Mouse (Mus musculus): Measurements from ENCODE around the gene Hipk4. TPM values are rescaled to one million over a fixed set of nuclear protein-coding genes. Genes with fewer than 3 reads are reported as not detected.

Gene Hipk4
- polyA plus RNA-seq, 1 experiment from 2014 or later, result 0.38 TPM

DNA sequence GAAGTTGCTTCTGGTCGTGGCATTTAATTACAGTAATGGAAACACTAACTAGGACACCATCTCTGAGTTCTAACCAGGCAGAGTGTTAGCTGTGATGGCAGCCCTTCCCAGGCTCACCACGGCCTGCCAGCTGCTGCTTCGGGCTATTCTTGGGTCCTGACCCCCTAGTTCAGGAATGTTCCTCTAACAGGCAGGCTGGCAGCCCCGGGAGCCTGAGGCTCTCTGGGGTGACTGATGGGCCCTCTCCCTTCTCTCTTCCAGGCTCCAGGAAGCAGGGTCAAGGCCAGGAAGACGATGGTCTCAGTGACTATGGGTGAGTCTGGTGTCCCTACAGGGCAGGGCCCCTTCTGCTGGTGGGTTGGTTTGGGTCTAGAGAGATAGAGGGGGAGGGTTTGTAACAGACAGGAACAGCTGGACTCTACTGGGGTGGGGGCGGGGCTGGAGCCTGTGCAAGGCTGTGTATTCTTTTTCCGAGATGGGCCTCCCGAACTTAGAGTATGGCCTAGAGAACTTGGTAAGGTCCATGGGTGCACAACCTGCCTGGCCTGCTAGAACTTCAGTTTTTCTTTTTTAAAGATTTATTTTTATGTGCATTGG, 37.3 kb downstream of the Hipk4 start:
- peaks cover 31% of the 10 kb centered on the region for H3K36me3 ChIP-seq (ENCODE audit: control insufficient read depth, insufficient read depth)
- H3K27ac ChIP-seq (ENCODE audit: low read length), result peak overlapping the region; percentile 79
- H3K9ac ChIP-seq (ENCODE audit: low read length), result peak overlapping the region; percentile 16

DNA sequence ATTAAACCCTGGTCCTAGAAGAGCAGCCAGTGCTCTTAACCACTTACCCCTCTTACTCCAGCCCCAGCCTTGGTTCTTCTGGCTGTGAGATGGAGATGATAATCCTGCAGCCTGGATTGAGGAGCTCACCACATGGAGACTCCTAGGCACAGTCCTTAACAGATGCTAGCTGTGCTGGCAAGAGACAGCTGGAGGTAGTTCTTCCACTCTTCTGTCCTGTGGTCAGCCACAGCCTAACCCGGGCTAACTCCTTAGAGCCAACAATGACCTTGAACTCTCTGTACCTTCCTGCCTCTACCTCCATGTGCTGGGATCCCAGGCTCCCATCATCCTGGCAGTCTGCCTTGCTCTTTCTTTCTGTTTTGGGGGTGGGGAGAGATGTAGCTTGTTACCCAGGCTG, 37.9 kb downstream of the Hipk4 start:
- peak; percentile 18; the same call in 1 of the 2 replicates for ATAC-seq (replicated peaks; ENCODE audit: extremely low read depth, insufficient read depth, low FRiP score)
- peak overlapping the region; percentile 16 for H3K9ac ChIP-seq (ENCODE audit: low read length)
- H3K4me2 ChIP-seq (ENCODE audit: low read depth, low read length), result peak overlapping the region; percentile 40
- 79% methylated on average over 1 of the region's 1 CpGs for WGBS
- H3K9me3 ChIP-seq (replicated peaks; ENCODE audit: control insufficient read depth, low read length), result no peaks in the 10 kb centered on the region
- H3K27ac ChIP-seq (ENCODE audit: low read length), result peak overlapping the region; percentile 79
- H3K27me3 ChIP-seq (ENCODE audit: control insufficient read depth, insufficient read depth, low read length), result no peaks in the 10 kb centered on the region
- H3K36me3 ChIP-seq (ENCODE audit: control insufficient read depth, insufficient read depth), result peaks cover 34% of the 10 kb centered on the region
- H3K4me3 ChIP-seq (ENCODE audit: low read length), result peak overlapping the region; percentile 34
- H3K4me1 ChIP-seq (ENCODE audit: control insufficient read depth, insufficient read depth, low read length), result peaks cover 9% of the 10 kb centered on the region

More for the DNA sequence above, 37.3 kb downstream of the Hipk4 start:
- Histone ChIP-seq H3K4me3 (ENCODE audit: low read length) (peak overlapping the region; percentile 34), H3K27me3 (ENCODE audit: control insufficient read depth, insufficient read depth, low read length) (no peaks in the 10 kb centered on the region), H3K9me3 (replicated peaks; ENCODE audit: control insufficient read depth, low read length) (no peaks in the 10 kb centered on the region), H3K4me2 (ENCODE audit: low read depth, low read length) (peak overlapping the region; percentile 40), H3K4me1 (ENCODE audit: control insufficient read depth, insufficient read depth, low read length) (peaks cover 9% of the 10 kb centered on the region)
- peak; percentile 93 for ATAC-seq (replicated peaks; ENCODE audit: extremely low read depth, insufficient read depth, low FRiP score)
- WGBS, result 41% methylated on average over 8 of the region's 8 CpGs

DNA sequence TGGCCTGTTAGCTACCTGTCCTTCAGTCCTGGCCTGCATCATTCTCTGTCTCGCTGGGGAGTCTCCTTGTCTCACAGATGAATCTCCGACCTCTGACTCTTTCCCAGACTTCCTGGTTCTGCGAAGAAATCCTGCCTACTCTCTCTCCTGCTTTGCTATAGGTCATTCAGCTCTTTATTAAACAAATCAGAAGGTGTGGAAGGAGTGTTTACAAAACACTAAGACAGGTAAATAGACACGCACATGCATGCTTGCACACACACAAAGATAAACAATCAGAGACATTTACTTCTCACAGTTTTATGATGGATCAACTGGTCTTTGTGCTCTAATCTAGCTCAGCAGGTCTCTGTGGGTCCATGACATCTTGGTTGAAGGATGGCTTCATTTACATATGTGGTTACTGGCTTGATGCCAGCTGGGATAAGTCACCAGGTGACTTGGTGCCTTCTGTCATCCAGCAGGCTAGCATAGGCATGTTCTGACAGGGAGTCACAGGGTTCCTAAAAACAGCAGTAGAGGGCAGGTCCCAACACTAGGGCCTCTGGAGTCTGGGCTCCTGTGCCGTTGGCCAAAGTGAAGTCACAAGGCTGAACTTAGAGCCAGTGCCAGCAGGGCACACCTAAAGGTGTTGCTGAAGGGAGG, 46.6 kb downstream of the Hipk4 start:
- no peaks in the 10 kb centered on the region for H3K4me1 ChIP-seq (ENCODE audit: control insufficient read depth, insufficient read depth, low read length)
- no peak for ATAC-seq (replicated peaks; ENCODE audit: extremely low read depth, insufficient read depth, low FRiP score)
- no peaks in the 10 kb centered on the region for H3K27me3 ChIP-seq (ENCODE audit: control insufficient read depth, insufficient read depth, low read length)
- H3K27ac ChIP-seq (ENCODE audit: low read length), result no peak overlapping the region
- H3K4me3 ChIP-seq (ENCODE audit: low read length), result no peak overlapping the region
- H3K36me3 ChIP-seq (ENCODE audit: control insufficient read depth, insufficient read depth), result peaks cover 47% of the 10 kb centered on the region
- no peak overlapping the region for H3K4me2 ChIP-seq (ENCODE audit: low read depth, low read length)
- H3K9ac ChIP-seq (ENCODE audit: low read length), result no peak overlapping the region
- H3K9me3 ChIP-seq (replicated peaks; ENCODE audit: control insufficient read depth, low read length), result no peaks in the 10 kb centered on the region
- WGBS, result 84% methylated on average over 5 of the region's 5 CpGs

DNA sequence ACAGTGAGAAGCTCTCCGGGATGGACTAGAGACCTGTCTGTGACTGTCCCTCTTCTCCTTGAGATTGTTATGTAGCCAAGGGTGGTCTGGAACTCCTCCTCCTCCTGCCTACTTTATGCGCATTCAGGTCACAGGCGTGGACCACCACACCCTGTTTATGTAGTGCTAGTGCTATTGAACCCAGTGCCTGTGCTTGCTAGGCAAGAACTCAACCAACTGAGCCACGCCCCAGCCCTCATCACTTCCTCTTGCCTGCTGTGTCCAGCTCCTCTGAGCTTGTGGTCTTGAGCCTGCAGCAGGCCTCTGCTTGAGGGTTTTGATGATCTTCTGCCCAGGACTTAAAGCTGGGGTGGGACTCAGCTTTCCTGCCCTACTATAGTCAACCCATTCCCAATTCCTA, 49.1 kb downstream of the Hipk4 start:
- no peak for ATAC-seq (replicated peaks; ENCODE audit: extremely low read depth, insufficient read depth, low FRiP score)
- peaks cover 51% of the 10 kb centered on the region for H3K36me3 ChIP-seq (ENCODE audit: control insufficient read depth, insufficient read depth)

DNA sequence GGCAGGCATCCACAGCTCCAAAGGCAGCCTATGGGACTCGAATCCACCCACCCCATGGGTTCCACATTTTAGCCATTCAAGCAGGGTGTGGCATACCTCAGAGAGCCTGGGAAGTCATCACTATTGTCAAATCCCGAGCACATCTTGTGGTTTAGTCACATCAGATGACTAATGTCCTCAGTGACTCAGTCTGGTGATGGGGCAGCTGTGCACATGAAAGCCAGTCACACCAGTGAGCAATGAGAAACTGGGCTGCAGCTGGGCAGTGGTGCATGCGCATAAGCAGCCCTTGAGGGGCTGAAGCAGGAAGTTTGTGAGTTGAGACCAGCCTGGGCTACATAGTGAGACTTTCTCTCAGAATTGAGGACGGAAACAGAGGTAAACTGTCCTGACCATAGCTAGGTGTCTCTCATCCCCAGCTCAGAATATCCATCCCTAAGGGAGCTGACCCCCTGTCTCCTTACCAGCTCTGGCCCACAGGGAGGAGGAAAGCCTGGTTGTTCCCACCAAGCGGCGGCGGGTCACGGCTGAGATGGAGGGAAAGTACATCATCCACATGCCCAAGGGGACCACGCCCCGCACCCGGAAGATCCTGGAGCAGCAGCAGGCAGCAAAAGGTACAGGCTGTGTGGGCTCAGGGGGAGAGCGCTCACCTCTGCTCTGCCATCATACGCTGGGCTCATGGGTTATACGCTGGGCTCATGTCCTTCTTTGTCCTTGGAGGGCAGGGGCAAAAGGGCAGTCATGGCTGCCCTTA, 51.2 kb downstream of the Hipk4 start:
- H3K4me2 ChIP-seq (ENCODE audit: low read depth, low read length), result no peak overlapping the region
- no peaks in the 10 kb centered on the region for H3K4me1 ChIP-seq (ENCODE audit: control insufficient read depth, insufficient read depth, low read length)
- H3K36me3 ChIP-seq (ENCODE audit: control insufficient read depth, insufficient read depth), result peaks cover 51% of the 10 kb centered on the region
- H3K9me3 ChIP-seq (replicated peaks; ENCODE audit: control insufficient read depth, low read length), result no peaks in the 10 kb centered on the region
- H3K27me3 ChIP-seq (ENCODE audit: control insufficient read depth, insufficient read depth, low read length), result no peaks in the 10 kb centered on the region
- H3K27ac ChIP-seq (ENCODE audit: low read length), result no peak overlapping the region
- no peak overlapping the region for H3K4me3 ChIP-seq (ENCODE audit: low read length)
- no peak overlapping the region for H3K9ac ChIP-seq (ENCODE audit: low read length)
- 90% methylated on average over 14 of the region's 14 CpGs for WGBS
- no peak for ATAC-seq (replicated peaks; ENCODE audit: extremely low read depth, insufficient read depth, low FRiP score)

More for the DNA sequence above, 49.1 kb downstream of the Hipk4 start:
- Histone ChIP-seq H3K27me3 (ENCODE audit: control insufficient read depth, insufficient read depth, low read length) (no peaks in the 10 kb centered on the region), H3K4me1 (ENCODE audit: control insufficient read depth, insufficient read depth, low read length) (no peaks in the 10 kb centered on the region), H3K27ac (ENCODE audit: low read length) (no peak overlapping the region), H3K4me3 (ENCODE audit: low read length) (no peak overlapping the region), H3K9ac (ENCODE audit: low read length) (no peak overlapping the region), H3K4me2 (ENCODE audit: low read depth, low read length) (no peak overlapping the region), H3K9me3 (replicated peaks; ENCODE audit: control insufficient read depth, low read length) (no peaks in the 10 kb centered on the region)
- WGBS, result 93% methylated on average over 4 of the region's 4 CpGs

DNA sequence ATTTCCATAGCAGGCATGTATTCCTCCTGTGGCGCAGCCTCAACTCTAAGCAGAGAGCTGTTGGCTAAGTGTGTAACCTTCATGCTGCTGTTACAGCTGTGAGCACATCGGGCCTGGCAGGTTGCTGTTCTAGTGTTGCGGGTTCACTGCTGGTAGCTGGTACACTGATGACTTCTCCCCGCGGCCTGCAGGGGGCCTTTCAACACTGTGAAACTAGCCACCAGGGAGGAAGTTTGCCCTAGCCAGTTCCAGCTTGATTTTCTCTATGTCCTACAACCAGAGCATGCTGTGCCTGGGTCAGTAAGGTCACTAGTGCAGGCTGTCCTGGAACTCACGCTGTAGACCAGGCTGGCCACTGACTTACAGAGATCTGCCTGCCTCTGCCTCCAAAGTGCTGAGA, 53.8 kb downstream of the Hipk4 start:
- Histone ChIP-seq H3K36me3 (ENCODE audit: control insufficient read depth, insufficient read depth) (peaks cover 60% of the 10 kb centered on the region), H3K27ac (ENCODE audit: low read length) (no peak overlapping the region), H3K4me1 (ENCODE audit: control insufficient read depth, insufficient read depth, low read length) (no peaks in the 10 kb centered on the region), H3K9ac (ENCODE audit: low read length) (no peak overlapping the region), H3K4me2 (ENCODE audit: low read depth, low read length) (no peak overlapping the region), H3K4me3 (ENCODE audit: low read length) (no peak overlapping the region), H3K27me3 (ENCODE audit: control insufficient read depth, insufficient read depth, low read length) (no peaks in the 10 kb centered on the region), H3K9me3 (replicated peaks; ENCODE audit: control insufficient read depth, low read length) (no peaks in the 10 kb centered on the region)
- ATAC-seq (replicated peaks; ENCODE audit: extremely low read depth, insufficient read depth, low FRiP score), result 0 out of 2 replicates have a peak, but pooled peaks have one; percentile 25
- 71% methylated on average over 6 of the region's 6 CpGs for WGBS

DNA sequence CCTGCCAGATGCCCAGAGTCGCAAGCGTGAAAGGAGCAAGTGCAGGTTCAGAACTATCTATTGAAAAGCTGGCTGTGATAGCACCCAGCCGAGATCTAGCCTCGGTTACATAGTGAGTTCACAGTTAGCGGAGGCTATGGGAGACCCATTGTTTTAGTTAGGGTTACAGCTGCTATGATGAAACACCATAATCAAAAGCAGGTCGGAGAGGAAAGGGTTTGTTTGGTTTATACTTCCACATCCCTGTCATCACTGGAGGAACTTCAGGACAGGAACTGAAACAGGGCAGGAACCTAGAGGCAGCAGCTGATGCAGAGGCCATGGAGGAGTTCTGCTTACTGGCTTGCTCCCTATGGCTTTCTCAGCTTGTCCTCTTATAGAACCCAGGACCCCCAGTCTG, 54.5 kb downstream of the Hipk4 start:
- peaks cover 60% of the 10 kb centered on the region for H3K36me3 ChIP-seq (ENCODE audit: control insufficient read depth, insufficient read depth)
- no peak overlapping the region for H3K9ac ChIP-seq (ENCODE audit: low read length)
- 89% methylated on average over 6 of the region's 6 CpGs for WGBS
- H3K27ac ChIP-seq (ENCODE audit: low read length), result no peak overlapping the region
- H3K9me3 ChIP-seq (replicated peaks; ENCODE audit: control insufficient read depth, low read length), result no peaks in the 10 kb centered on the region
- no peaks in the 10 kb centered on the region for H3K4me1 ChIP-seq (ENCODE audit: control insufficient read depth, insufficient read depth, low read length)
- no peaks in the 10 kb centered on the region for H3K27me3 ChIP-seq (ENCODE audit: control insufficient read depth, insufficient read depth, low read length)
- no peak overlapping the region for H3K4me2 ChIP-seq (ENCODE audit: low read depth, low read length)
- H3K4me3 ChIP-seq (ENCODE audit: low read length), result no peak overlapping the region
- no peak for ATAC-seq (replicated peaks; ENCODE audit: extremely low read depth, insufficient read depth, low FRiP score)

DNA sequence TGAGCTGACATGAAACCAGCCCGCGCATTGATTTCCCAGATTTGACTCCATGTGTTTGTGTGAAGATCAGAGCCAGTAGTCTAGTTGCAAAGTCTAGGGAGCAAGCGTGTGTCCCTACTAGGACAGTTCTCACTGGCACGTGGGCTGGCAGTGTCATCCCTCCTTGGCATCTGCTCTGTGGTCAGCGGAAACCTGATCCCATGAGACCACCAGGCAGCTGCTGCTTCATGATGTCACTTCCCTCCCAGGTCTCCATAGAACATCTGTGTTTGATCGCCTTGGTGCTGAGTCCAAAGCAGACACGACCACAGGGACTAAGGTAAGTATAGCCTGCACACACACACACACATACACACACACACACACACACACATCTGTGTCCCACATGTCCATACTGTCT, 55.4 kb downstream of the Hipk4 start:
- ATAC-seq (replicated peaks; ENCODE audit: extremely low read depth, insufficient read depth, low FRiP score), result no peak
- no peak overlapping the region for H3K27ac ChIP-seq (ENCODE audit: low read length)
- WGBS, result 83% methylated on average over 7 of the region's 7 CpGs

More for the DNA sequence above, 55.4 kb downstream of the Hipk4 start:
- no peaks in the 10 kb centered on the region for H3K9me3 ChIP-seq (replicated peaks; ENCODE audit: control insufficient read depth, low read length)
- H3K36me3 ChIP-seq (ENCODE audit: control insufficient read depth, insufficient read depth), result peaks cover 63% of the 10 kb centered on the region
- H3K4me1 ChIP-seq (ENCODE audit: control insufficient read depth, insufficient read depth, low read length), result no peaks in the 10 kb centered on the region
- no peak overlapping the region for H3K4me3 ChIP-seq (ENCODE audit: low read length)
- no peaks in the 10 kb centered on the region for H3K27me3 ChIP-seq (ENCODE audit: control insufficient read depth, insufficient read depth, low read length)
- H3K4me2 ChIP-seq (ENCODE audit: low read depth, low read length), result no peak overlapping the region
- no peak overlapping the region for H3K9ac ChIP-seq (ENCODE audit: low read length)

Data from heart, embryonic 16.5 days (tissue).